Mouse (Mus musculus) hindbrain, embryonic 14.5 days (tissue): ENCODE measurements around the gene Gsg1l. TPM values are rescaled to one million over a fixed set of nuclear protein-coding genes. Genes with fewer than 3 reads are reported as not detected.

Experiments used
- ATAC-seq: fragments of 200-750 bp; cut with Nextera tagmentation; 2 replicates; pipeline ENCODE4 v1.8.0; 2017; ENCODE audit warnings: moderate number of reproducible peaks, mild to moderate bottlenecking, moderate TSS enrichment, moderate library complexity; ENCODE audit not compliant: low FRiP score
- DNase-seq: peaks from one replicate; pipeline ENCODE4 v3.0.0-alpha.2; 2015; ENCODE audit warnings: low spot score
- H3K27ac ChIP-seq: fragments of 300-500 bp; sonication (generic); 2 replicates; pipeline ENCODE4 v1.5.1; 2014; ENCODE audit warnings: mild to moderate bottlenecking, moderate library complexity
- H3K27me3 ChIP-seq: fragments of 300-500 bp; sonication (generic); 2 replicates; pipeline ENCODE4 v1.6.1; 2014; ENCODE audit warnings: mild to moderate bottlenecking, low read length, mixed read lengths; ENCODE audit not compliant: control insufficient read depth, insufficient read depth
- H3K36me3 ChIP-seq: fragments of 300-500 bp; sonication (generic); replicated peaks from 2 replicates; pipeline ENCODE4 v1.6.1; 2014; ENCODE audit not compliant: control insufficient read depth, insufficient read depth
- H3K4me1 ChIP-seq: fragments of 300-500 bp; sonication (generic); replicated peaks from 2 replicates; pipeline ENCODE4 v1.6.1; 2014; ENCODE audit warnings: antibody characterized with exemption, low read length, mixed read lengths; ENCODE audit not compliant: control insufficient read depth, insufficient read depth
- H3K4me2 ChIP-seq: fragments of 300-500 bp; sonication (generic); replicated peaks from 2 replicates; pipeline ENCODE4 v1.6.1; 2014; ENCODE audit warnings: mild to moderate bottlenecking, moderate library complexity
- H3K4me3 ChIP-seq: fragments of 300-500 bp; sonication (generic); replicated peaks from 2 replicates; pipeline ENCODE4 v1.5.1; 2014; ENCODE audit warnings: mild to moderate bottlenecking, low read length
- H3K9ac ChIP-seq: fragments of 300-500 bp; sonication (generic); 2 replicates; pipeline ENCODE4 v1.6.1; 2014
- H3K9me3 ChIP-seq: fragments of 300-500 bp; sonication (generic); 2 replicates; pipeline ENCODE4 v1.6.1; 2016; ENCODE audit warnings: low read length; ENCODE audit not compliant: control insufficient read depth
- WGBS: fragments of 180-500 bp; shearing (Covaris S2); extraction: QIAGEN DNeasy Blood & Tissue Kit; methylation state at CpG from one replicate; pipeline ENCODE4 v1.1.7; 2014; 5-methylcytosine and 5-hydroxymethylcytosine counted together
- polyA plus RNA-seq: library from polyadenylated mRNA; unstranded; fragments of >200 nt; fragmentation: Nextera tagmentation; extraction: Ambion mirVana; gene quantifications from 2 replicates; pipeline ENCODE4 v1.2.1, GENCODE M21; 2014

Gene Gsg1l
- polyA plus RNA-seq, 1 experiment from 2014 or later: 11.2 TPM

DNA sequence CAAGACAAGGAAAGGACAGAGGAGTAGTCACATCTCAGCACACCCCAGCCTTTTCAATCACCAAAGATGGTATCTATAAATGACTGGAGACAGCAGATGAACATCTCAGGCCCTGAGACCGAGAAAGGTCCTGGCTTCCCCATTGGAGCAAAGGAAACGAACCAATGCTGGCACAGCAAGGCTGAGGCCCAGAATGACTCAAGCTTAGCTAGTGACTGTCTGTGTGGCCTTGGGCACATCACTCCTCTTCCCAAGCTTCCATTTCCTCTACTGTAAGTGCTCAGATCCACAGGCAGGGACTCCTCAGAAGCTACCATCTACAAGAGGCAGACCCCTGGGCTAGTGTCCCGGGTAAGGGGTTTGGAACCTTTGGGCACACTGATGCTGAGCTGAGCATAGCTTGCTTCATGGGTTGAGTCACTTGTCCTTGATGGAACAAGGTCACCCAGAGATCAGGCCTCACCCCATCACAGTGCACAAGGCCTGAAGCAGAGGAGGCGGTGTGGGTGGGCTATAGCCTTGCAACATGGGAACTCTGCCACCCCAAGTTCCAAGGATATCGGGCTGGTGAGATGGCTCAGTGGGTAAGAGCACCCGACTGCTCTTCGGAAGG, 17.1 kb upstream of the Gsg1l start:
- H3K27me3 ChIP-seq: no peaks in the 10 kb centered on the region
- peaks cover 74% of the 10 kb centered on the region for H3K36me3 ChIP-seq
- H3K27ac ChIP-seq: no peak overlapping the region
- no peak overlapping the region for H3K9ac ChIP-seq
- no peaks in the 10 kb centered on the region for H3K9me3 ChIP-seq
- no peak for DNase-seq
- ATAC-seq: no peak
- 95% methylated on average over 7 of the region's 7 CpGs for WGBS
- no peak overlapping the region for H3K4me2 ChIP-seq
- no peaks in the 10 kb centered on the region for H3K4me1 ChIP-seq
- no peak overlapping the region for H3K4me3 ChIP-seq

DNA sequence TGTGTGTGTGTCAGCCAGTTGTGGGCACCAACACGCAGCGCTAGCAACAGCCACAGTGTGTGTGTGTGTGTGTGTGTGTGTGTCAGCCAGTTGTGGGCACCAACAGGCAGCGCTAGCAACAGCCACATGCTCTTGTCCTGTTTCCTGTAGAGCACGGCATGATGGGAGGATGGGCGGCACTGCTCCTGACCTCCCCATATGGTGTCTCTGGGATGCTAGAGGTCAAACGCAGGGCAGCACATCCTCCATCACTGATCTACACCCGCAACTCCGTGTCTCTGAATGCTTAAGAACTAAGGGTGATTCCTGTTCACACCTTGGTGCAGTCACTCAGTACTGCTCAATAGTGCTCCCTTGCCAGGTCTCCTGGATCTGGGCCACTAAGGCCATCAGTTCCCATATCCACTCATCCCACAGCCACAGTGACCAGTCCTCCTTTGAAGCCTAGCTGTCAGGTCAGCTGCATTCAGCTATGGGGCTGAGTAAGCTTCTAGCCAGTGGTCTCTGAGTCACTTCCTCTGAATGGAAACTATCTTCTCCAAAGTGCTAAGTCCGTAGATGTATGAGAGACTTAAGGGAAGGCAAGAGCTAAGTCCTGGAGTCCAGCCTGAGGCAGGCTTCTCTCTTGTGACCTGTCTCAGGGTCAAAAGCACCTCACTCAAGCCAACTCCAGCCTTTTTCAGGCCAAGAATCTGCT, 15.2 kb upstream of the Gsg1l start:
- H3K36me3 ChIP-seq: peaks cover 59% of the 10 kb centered on the region
- H3K27me3 ChIP-seq: no peaks in the 10 kb centered on the region
- no peaks in the 10 kb centered on the region for H3K4me1 ChIP-seq
- ATAC-seq: no peak
- no peak overlapping the region for H3K27ac ChIP-seq
- WGBS: 86% methylated on average over 7 of the region's 9 CpGs
- H3K9ac ChIP-seq: no peak overlapping the region
- H3K9me3 ChIP-seq: no peaks in the 10 kb centered on the region
- no peak for DNase-seq
- no peak overlapping the region for H3K4me3 ChIP-seq
- H3K4me2 ChIP-seq: no peak overlapping the region

DNA sequence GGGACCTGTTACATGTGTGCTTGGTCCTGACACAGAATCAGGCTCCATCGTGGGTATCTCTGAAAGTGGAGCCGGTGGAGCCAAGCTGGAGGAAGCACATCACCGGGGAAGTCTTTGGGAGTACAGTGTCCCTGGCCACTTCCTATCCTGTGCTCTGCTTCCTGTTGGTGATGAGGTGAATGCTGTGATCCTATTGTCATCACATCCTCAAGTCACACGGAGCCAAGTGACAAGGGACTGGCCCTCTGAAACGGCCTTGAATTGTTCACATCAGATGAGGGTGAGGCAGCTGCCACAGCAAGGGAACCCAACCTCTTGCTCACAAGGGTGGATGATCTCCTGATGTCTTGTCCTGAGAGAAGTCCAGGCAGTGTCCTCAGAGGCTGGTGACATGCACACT, 14.4 kb upstream of the Gsg1l start:
- peaks cover 51% of the 10 kb centered on the region for H3K36me3 ChIP-seq

DNA sequence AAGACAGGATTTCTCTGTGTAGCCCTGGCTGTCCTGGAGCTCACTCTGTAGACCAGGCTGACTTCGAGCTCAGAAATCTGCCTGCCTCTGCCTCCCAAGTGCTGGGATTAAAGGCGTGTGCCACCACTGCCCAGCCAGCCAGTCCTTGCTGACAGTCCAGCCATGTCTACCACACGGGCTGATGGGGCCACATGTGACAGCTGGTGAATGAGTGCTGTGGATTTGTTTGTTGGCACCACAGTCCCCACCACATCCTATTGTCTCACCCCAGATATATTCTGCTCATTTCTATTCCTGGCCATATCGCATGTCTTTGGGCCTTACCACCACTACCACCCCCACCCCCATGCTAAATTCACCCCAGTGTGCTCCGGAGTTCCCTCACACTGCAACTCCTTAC, 12.5 kb upstream of the Gsg1l start:
- no peak overlapping the region for H3K9ac ChIP-seq
- WGBS: 95% methylated on average over 5 of the region's 5 CpGs

More for the DNA sequence above, 14.4 kb upstream of the Gsg1l start:
- no peak for DNase-seq
- Histone ChIP-seq H3K4me3 (no peak overlapping the region), H3K9ac (no peak overlapping the region), H3K27me3 (no peaks in the 10 kb centered on the region), H3K4me2 (no peak overlapping the region), H3K9me3 (no peaks in the 10 kb centered on the region), H3K4me1 (no peaks in the 10 kb centered on the region), H3K27ac (no peak overlapping the region)
- ATAC-seq: no peak
- WGBS: 84% methylated on average over 5 of the region's 5 CpGs

DNA sequence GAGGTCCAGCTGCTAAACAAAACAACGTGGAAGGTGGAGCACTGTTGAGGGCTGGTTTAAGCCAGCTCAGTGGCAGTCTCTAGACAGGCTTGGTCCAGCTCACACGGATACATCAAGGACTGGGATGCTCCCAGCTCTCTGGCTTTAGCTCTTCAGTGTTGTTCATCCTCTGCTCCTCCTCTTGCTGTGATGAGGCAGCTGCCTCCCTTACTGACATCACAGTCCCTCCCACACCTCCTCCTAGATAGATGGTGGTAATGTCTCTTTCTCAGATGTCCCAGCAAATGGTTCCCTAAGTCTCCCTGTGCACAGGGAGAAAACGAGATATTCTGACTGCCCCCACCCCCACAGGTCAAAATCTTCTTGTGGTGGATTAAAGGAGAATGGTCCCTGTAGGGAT, 11.0 kb upstream of the Gsg1l start:
- Histone ChIP-seq H3K4me1 (no peaks in the 10 kb centered on the region), H3K4me3 (no peak overlapping the region), H3K9ac (no peak overlapping the region), H3K4me2 (no peak overlapping the region), H3K27ac (no peak overlapping the region), H3K36me3 (0 out of 2 replicates have a peak, but pooled peaks cover 17% of the 10 kb centered on the region), H3K27me3 (no peaks in the 10 kb centered on the region), H3K9me3 (no peaks in the 10 kb centered on the region)
- DNase-seq: no peak
- no peak for ATAC-seq
- WGBS: 47% methylated on average over 3 of the region's 3 CpGs

More for the DNA sequence above, 12.5 kb upstream of the Gsg1l start:
- Histone ChIP-seq H3K4me2 (no peak overlapping the region), H3K4me1 (no peaks in the 10 kb centered on the region), H3K4me3 (no peak overlapping the region), H3K27ac (no peak overlapping the region), H3K9me3 (no peaks in the 10 kb centered on the region), H3K36me3 (peaks cover 33% of the 10 kb centered on the region), H3K27me3 (no peaks in the 10 kb centered on the region)
- ATAC-seq: no peak
- DNase-seq: no peak

DNA sequence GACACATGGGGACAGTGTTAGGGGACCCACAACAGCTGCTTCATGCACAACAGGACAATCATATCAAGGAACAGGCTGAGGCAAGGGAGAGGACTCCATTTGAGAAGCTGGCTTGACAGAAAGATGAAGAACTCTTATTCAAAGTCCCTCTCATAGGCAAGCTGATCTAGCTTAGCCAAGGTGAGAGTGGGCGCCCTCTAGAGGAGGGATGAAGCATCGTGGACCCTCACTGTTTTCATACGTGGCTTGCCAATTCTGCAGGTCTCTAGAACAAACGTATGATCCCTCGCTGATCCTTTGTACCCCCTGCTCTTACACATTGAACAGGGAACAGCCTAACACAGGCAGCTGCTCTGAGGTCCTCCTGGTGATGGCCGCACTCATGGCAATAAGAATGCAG, 7.6 kb upstream of the Gsg1l start:
- 0 out of 2 replicates have a peak, but pooled peaks cover 3% of the 10 kb centered on the region for H3K4me1 ChIP-seq
- DNase-seq (peak; percentile 79), ATAC-seq (no peak)
- no peaks in the 10 kb centered on the region for H3K36me3 ChIP-seq
- H3K9ac ChIP-seq: no peak overlapping the region
- WGBS: 15% methylated on average over 6 of the region's 6 CpGs
- no peak overlapping the region for H3K27ac ChIP-seq
- no peaks in the 10 kb centered on the region for H3K9me3 ChIP-seq
- peaks cover 4% of the 10 kb centered on the region; the same call in 1 of the 2 replicates for H3K27me3 ChIP-seq
- no peak overlapping the region for H3K4me2 ChIP-seq
- no peak overlapping the region for H3K4me3 ChIP-seq

DNA sequence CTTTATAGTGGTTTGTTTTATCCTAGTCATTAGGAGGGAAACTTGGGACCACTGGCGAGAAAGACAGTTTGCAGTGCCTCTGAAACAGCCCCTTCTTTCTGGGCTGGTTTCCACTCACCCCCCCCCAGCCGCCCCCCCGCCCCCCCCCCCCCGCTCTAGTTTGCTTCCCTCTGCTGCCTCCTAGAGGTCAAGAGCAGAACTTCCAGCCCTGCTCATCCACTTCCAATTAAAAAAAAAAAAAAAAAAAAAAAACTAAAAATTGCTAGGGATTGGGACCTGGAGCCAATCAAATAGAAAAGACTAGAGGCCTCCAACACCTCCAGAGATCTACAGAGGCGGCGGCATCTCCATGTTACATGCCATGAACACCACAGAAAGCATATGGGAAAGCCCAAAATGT, 5.9 kb upstream of the Gsg1l start:
- DNase-seq (peak; percentile 50), ATAC-seq (no peak)
- Histone ChIP-seq H3K4me3 (no peak overlapping the region), H3K27me3 (peaks cover 16% of the 10 kb centered on the region), H3K36me3 (no peaks in the 10 kb centered on the region), H3K9me3 (no peaks in the 10 kb centered on the region), H3K4me2 (no peak overlapping the region), H3K4me1 (peaks cover 3% of the 10 kb centered on the region; the same call in 1 of the 2 replicates), H3K27ac (no peak overlapping the region), H3K9ac (no peak overlapping the region)
- 25% methylated on average over 4 of the region's 6 CpGs for WGBS

DNA sequence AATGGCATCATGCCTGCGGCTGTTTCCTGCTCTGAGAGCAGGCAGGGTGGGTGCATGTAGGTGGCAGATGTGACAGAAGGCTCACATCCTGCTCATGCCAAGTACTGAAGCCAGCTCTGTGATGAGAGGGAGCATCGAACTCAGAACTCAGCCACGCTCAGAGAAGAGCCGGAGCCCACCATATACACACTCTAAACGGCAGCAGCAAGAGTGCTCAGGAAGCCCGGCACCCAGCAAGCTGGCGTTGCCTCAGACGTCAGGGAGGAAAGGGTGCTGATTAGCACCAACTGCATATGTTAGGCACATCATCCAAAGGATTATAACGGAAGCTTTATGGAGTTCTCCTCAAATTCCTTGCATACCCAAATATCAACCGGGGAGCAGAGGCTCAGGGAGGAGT, 5.4 kb upstream of the Gsg1l start:
- ATAC-seq (no peak), DNase-seq (no peak)
- H3K27ac ChIP-seq: no peak overlapping the region
- no peak overlapping the region for H3K4me3 ChIP-seq
- WGBS: 72% methylated on average over 10 of the region's 10 CpGs
- no peaks in the 10 kb centered on the region for H3K36me3 ChIP-seq
- H3K4me1 ChIP-seq: peaks cover 5% of the 10 kb centered on the region; the same call in 1 of the 2 replicates
- H3K9ac ChIP-seq: no peak overlapping the region
- no peak overlapping the region for H3K4me2 ChIP-seq
- no peaks in the 10 kb centered on the region for H3K9me3 ChIP-seq
- peaks cover 19% of the 10 kb centered on the region for H3K27me3 ChIP-seq

DNA sequence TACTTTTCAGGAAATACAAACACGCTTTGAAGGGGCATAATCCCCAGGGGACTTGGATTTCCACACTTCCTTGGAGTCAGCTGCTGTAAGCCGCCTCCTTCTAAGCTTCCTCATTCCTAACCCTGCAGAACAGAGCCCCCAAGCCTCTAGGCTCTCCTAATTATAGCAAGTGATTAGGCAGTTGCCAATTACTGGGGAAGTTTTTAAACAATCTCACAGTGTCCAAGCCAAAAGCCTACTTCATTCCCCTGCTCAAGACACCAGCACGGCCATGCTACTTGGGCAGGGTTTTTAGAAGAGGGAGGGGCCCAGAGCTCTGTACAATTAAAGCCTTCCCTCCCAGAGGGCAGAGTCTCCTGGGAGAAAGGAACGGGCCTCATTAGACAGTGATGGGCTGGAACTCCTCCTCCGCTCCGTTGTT, 4.1 kb upstream of the Gsg1l start:
- H3K4me2 ChIP-seq: no peak overlapping the region
- no peaks in the 10 kb centered on the region for H3K36me3 ChIP-seq
- H3K9ac ChIP-seq: no peak overlapping the region
- no peak overlapping the region for H3K4me3 ChIP-seq
- H3K4me1 ChIP-seq: peaks cover 9% of the 10 kb centered on the region; the same call in 1 of the 2 replicates
- no peak overlapping the region for H3K27ac ChIP-seq
- ATAC-seq (no peak), DNase-seq (peak; percentile 38)
- no peaks in the 10 kb centered on the region for H3K9me3 ChIP-seq
- WGBS: 20% methylated on average over 6 of the region's 6 CpGs
- peaks cover 24% of the 10 kb centered on the region for H3K27me3 ChIP-seq
